Mouse (Mus musculus) layer of hippocampus, postnatal 14 days (tissue): ENCODE results near the gene Nrxn3. TPM values are rescaled to one million over a fixed set of nuclear protein-coding genes. Genes with fewer than 3 reads are reported as not detected.

Source experiments
- DNase-seq, 2 experiments: peaks; one replicate each; pipeline ENCODE4 v3.0.0; 2021 to 2022; ENCODE audit warnings: low spot score in 2 of 2, mixed read lengths in 1 of 2
- total RNA-seq, 2 experiments: library from RNA; stranded (reverse); gene quantifications; 2 replicates each; pipeline ENCODE4 v1.2.3; 2021

The Nrxn3 gene
- total RNA-seq, 2 experiments from 2014 or later: 178 to 192 TPM

- DNase-seq: no peak
Observed at GRCm38 (mm10) chr12:89909578-89909977, 1186.9 kb downstream of the Nrxn3 start.

- no peak for DNase-seq
Observed at GRCm38 (mm10) chr12:89918138-89918829, 1195.6 kb downstream of the Nrxn3 start.

DNA sequence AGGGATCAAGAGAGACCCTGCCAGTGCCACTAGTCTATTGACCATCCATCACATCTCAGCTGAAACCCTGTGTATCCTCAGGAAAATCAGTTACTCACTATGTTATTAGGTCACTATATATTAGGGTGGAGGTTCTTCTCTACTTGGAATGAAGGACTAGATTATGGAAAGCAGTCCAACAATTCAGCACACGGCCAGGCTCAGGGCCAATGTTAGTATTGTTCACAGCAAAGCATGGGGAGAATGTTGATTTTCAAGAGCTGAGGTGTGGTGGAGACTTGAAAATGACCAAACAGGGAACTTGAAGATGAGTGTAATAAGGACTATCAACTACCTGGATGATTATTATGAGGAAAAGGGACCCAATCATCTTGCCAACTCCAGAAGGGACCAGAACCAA, 1209.7 kb downstream of the Nrxn3 start:
- DNase-seq: no peak

- DNase-seq: no peak
Observed at GRCm38 (mm10) chr12:89933630-89934029, 1211.0 kb downstream of the Nrxn3 start.

- no peak for DNase-seq
Observed at GRCm38 (mm10) chr12:89940746-89941145, 1218.1 kb downstream of the Nrxn3 start.

DNA sequence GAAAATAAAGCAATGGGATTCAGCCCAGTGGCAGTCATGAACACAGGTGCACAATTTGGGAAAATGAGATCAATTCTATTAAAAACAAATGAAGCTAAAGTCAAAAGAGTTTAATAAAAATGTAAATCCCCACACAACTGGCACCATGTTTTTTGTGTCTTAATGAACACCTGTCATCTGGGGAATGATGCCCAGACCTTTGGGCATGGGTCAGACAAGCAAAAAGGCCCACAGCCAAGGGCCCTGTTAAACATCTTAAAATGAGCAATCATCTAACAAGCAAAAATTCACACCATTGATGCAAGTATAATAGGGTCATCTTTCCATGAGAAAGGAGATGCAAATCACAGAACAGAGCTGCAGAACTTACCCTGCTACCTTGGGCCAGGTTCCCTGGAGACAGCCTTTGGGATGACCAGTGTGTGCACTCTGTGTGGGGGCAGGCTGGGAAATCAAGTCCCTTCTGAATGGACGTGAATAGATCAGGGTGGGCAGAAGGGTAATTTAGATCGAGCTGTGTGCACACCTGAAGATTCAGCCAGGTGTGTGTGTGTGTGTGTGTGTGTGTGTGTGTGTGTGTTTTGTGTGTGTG, 1223.3 kb downstream of the Nrxn3 start:
- no peak for DNase-seq

- no peak for DNase-seq
Observed at GRCm38 (mm10) chr12:89946522-89946921, 1223.8 kb downstream of the Nrxn3 start.

GRCm38 (mm10) chr12:89953237-89953636, 1230.6 kb downstream of the Nrxn3 start:
- DNase-seq: no peak

DNA sequence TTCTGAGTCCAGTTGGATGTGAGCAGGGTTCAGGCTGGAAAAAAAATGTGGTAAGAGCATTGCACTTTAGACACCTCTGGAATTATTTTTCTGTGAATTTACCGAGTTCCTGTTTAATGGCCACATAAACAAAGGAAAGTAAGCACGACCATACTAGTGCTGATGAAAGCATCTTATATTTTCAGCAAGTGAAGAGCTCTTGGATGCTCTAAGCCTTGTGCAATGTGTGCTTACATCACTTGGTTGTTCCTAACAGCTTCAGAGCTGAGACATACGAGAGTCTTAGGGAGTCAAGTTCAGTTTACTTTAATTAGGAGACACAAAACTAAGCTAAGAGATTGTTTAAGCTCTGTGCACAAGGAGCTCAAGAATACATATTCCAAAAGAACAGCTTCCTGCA, 1231.0 kb downstream of the Nrxn3 start:
- no peak for DNase-seq

DNA sequence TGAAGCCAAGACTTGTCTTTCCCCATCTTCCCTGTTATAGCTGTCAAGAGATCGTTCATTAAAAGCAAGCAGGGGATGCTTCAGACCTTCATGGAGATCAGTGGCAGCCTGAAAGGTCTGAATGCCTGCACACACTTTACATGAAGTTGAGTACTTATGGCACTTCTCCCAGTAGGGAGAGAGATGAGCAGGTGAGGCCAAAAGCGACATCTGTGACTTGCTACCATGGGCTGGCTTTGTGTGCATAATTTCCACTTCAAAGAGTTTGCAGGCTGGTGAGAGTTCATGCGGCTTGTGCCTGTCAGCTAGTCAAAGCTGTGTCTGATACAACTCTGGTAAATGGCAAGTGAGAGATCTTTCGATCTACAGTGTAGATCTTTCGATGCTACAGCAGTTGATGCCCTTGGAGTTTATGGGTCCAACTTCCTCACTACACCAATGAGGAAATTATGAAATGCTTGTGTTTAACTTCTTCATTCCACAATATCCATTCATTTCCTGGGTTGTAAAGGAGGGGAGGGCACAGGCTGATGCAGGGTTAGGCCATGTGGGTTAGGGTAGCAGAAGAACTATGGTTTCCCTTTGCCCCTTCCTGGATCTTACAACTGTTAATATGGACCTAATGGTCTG, 1231.9 kb downstream of the Nrxn3 start:
- no peak for DNase-seq

GRCm38 (mm10) chr12:89963073-89963472, 1240.4 kb downstream of the Nrxn3 start:
- no peak for DNase-seq

- no peak for DNase-seq
Observed at GRCm38 (mm10) chr12:89976648-89977047, 1254.0 kb downstream of the Nrxn3 start.

- peak in 1 of 2 experiments; percentile 6 for DNase-seq
Observed at GRCm38 (mm10) chr12:89977479-89977878, 1254.8 kb downstream of the Nrxn3 start.

DNA sequence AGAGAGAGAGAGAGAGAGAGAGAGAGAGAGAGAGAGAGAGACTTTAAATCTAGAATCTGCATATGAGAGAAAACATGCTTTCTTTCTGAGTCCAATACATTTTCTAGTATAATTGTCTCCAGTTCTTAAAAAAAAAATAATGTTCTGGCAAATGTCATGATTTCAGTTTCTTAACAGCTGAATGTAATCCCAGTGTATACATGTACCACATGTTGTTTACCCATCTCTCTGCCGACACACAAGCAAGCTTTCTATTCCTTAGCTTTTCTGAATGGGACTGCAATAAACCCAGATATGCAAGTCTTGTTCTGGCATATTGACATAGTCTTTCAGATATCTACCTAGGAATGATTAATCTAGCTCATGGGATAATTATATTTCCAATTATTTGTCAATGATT, 1256.5 kb downstream of the Nrxn3 start:
- no peak for DNase-seq

GRCm38 (mm10) chr12:89982445-89982844, 1259.8 kb downstream of the Nrxn3 start:
- peak in 1 of 2 experiments; percentile 16 for DNase-seq

DNA sequence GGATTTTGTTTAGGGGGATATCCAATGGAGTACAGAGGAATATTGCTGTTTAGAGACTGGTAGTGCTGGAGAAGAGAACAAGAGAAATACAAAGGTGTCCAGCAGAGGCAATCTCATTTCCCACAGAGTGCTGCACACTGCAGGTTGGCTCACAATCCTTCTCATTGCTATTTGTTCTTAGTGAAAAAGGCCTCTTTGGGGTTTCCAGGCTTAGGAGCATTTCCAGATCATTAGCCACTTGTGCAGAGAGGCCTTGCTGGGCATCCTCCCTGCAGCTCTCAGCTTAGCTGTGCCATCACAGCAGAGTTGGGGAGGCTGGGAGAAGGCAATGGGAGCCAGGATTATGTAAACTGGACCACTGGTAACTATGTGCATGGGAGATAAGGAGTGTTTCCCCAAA, 1260.7 kb downstream of the Nrxn3 start:
- DNase-seq: peak in 1 of 2 experiments; percentile 21

- no peak for DNase-seq
Observed at GRCm38 (mm10) chr12:89986219-89986618, 1263.5 kb downstream of the Nrxn3 start.

- no peak for DNase-seq
Observed at GRCm38 (mm10) chr12:89993273-89993672, 1270.6 kb downstream of the Nrxn3 start.

DNA sequence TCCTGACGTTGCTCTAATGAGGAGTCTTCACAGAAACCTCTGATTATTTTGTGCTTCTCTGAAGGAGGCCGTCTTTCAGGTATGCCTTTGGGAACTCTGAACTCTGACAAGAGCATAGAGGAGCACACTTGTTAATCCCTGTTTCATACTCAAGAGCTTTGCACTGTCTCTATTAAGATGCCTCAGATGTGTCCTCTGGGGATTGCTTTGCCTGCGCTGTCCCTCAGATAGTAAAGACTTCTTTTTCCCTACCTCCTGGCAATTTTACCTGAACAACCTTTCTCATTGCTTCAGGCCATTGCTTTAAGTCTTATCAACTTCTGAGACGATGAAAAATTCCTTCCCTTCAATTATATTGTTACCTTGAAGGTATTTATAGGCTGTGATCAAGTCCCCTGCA, 1272.7 kb downstream of the Nrxn3 start:
- DNase-seq: no peak

- no peak for DNase-seq
Observed at GRCm38 (mm10) chr12:90010280-90010679, 1287.6 kb downstream of the Nrxn3 start.

DNA sequence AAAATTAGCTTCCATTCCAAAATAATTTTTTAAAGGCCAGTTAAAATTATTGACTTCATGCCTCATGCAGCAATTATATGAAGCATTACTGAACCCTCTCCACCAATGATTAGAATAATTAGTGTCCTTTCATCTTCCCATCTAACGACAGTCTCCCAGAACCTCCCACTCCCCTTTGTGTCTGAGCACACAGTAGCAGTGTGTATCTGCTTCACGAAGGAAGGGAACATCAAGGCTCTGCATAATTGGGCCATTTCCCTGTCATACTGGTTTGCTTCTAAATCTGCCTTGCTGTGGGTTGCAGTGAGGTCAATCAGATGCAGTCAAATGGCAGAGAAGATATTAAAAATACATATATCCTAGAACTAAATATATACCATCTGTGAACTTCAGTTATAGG, 1291.3 kb downstream of the Nrxn3 start:
- no peak for DNase-seq

- DNase-seq: peak in 1 of 2 experiments; percentile 37
Observed at GRCm38 (mm10) chr12:90027023-90027422, 1304.3 kb downstream of the Nrxn3 start.

DNA sequence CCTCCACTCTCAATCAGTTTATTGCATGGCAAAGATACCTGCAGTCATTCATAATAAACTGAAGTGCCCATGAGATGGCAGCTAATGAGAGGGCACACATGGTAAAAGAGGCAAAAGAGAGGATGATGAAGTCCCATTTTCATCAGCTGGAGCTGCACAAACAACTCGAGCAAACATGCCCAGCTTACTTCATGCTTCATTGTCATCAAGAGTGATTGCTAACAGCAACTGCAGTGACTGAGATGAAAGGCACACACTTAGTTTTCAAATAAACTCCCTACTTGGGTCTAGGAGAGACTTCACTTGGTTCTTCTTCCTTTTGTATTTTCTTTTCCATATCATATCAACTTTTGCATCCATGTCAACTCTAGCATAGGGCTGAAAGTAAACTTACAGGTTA, 1318.4 kb downstream of the Nrxn3 start:
- DNase-seq: no peak
